21 mouse cellular contexts compared by ENCODE assay signal in the genomic region with DNA sequence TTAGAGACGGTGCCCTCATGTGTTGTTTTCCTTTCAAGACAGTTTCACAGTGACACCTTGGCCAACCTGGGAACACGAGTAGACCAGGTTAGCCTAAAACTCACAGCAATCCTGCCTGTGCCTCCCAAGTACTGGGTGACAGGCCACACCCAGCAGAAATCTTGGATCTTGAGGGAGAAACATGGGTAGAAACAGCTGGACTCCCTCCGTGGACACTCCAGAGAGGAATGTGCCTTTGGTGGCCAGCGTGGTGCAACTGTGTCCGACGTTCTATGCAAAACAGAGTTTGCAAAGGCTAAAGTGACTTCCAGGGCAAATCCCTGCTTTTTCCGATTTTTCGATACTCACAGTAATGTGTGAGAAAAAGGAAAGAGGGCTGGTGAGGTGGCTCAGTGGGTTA. TPM values are rescaled to one million over a fixed set of nuclear protein-coding genes. Genes with fewer than 3 reads are reported as not detected.
DNase-seq lines count a peak whose midpoint lies in the region; ATAC-seq and TF ChIP-seq lines count a peak whose summit lies in the region.
"Had no signal": no experiment of that assay in that cellular context is flagged by ENCODE, and none has a peak within 500 bp of the region (broad histone marks: within the 10 kb centered on the region; RNA-seq: fewer than 3 reads in every experiment).

No protein-coding gene starts in this region.

- no peaks in the 10 kb centered on the region for H3K9me3 ChIP-seq in lung, embryonic 14.5 days (ENCODE audit: low read depth, low read length)
- H3K9me3 ChIP-seq: embryonic facial prominence, embryonic 15.5 days; heart, embryonic 12.5 days; hindbrain, embryonic 15.5 days had no signal

- no peak overlapping the region for H3K4me2 ChIP-seq in lung, embryonic 14.5 days
- H3K4me2 ChIP-seq: embryonic facial prominence, embryonic 15.5 days; heart, embryonic 12.5 days; hindbrain, embryonic 15.5 days had no signal

- no peak overlapping the region for H3K27ac ChIP-seq in lung, embryonic 14.5 days (ENCODE audit: low read depth)
- H3K27ac ChIP-seq: embryonic facial prominence, embryonic 15.5 days; hindbrain, embryonic 15.5 days had no signal

- DNase-seq in lung, adult 18-20 months, result peak; percentile 51 to 60
- DNase-seq in lung, embryonic 14.5 days, result peak; percentile 85
- DNase-seq in lung, postnatal 10 days, result peak; percentile 86
- DNase-seq in lung, postnatal 4 days, result peak; percentile 71 to 83
- DNase-seq in cerebellum, postnatal 25 days, result no peak
- no peak for DNase-seq in urinary bladder, postnatal 4 days (ENCODE audit: low spot score in 2 of 2)
- DNase-seq: adrenal gland, adult 2 months; adrenal gland, postnatal 25 days; cerebellum, adult 2 months; cerebellum, postnatal 10 days; embryo, embryonic 11 days; forebrain, postnatal 0 days; gastrocnemius, postnatal 14 days; heart, postnatal 36 days had no signal

- H3K4me3 ChIP-seq in lung, embryonic 14.5 days (ENCODE audit: low read depth, low read length), result no peak overlapping the region
- H3K4me3 ChIP-seq: embryonic facial prominence, embryonic 15.5 days; heart, embryonic 12.5 days; hindbrain, embryonic 15.5 days had no signal

- H3K27me3 ChIP-seq in lung, embryonic 14.5 days (ENCODE audit: insufficient read depth, low read length), result no peaks in the 10 kb centered on the region
- H3K27me3 ChIP-seq: embryonic facial prominence, embryonic 15.5 days; heart, embryonic 12.5 days; hindbrain, embryonic 15.5 days had no signal

- WGBS in lung, embryonic 14.5 days, result 60% methylated on average over 8 of the region's 8 CpGs

- H3K4me1 ChIP-seq in lung, embryonic 14.5 days (ENCODE audit: insufficient read depth), result no peaks in the 10 kb centered on the region
- H3K4me1 ChIP-seq: embryonic facial prominence, embryonic 15.5 days; hindbrain, embryonic 15.5 days had no signal

- TF ChIP-seq CTCF in lung, embryonic 14.5 days (IDR thresholded peaks at IDR 0.05; ENCODE audit: low read depth), result no peak

- no peak overlapping the region for H3K9ac ChIP-seq in lung, embryonic 14.5 days
- H3K9ac ChIP-seq: embryonic facial prominence, embryonic 15.5 days; forebrain, postnatal 0 days; heart, embryonic 12.5 days; hindbrain, embryonic 15.5 days had no signal

- 0 out of 2 replicates have a peak, but pooled peaks cover 3% of the 10 kb centered on the region for H3K36me3 ChIP-seq in lung, embryonic 14.5 days (ENCODE audit: insufficient read depth)
- H3K36me3 ChIP-seq: hindbrain, embryonic 15.5 days had no signal

- ATAC-seq in lung, embryonic 14.5 days (ENCODE audit: insufficient read depth), result peak; percentile 65; the same call in 1 of the 2 replicates
- ATAC-seq in erythroblast, adult 5-6 weeks (replicated peaks; ENCODE audit: low FRiP score, poor library complexity, severe bottlenecking), result no peak
- ATAC-seq: forebrain, postnatal 0 days had no signal

RNA-seq across cellular contexts. Expression of a gene that starts 43.8 kb away (rescaled TPM):
- 0.37 TPM in 1 of 2 replicates, not detected in the other for polyA plus RNA-seq in lung, embryonic 14.5 days (2014; fragmentation: Nextera tagmentation; extraction: Ambion mirVana)
- total RNA-seq in erythroblast, adult 5-6 weeks (2015; ENCODE audit: low replicate concordance), result 71.9 and 86.1 TPM in 2 replicates
- total RNA-seq in erythroblast, adult 5-6 weeks (2017; ENCODE audit: low replicate concordance), result 54.2 and 57.9 TPM in 2 replicates
- polyA plus RNA-seq: embryonic facial prominence, embryonic 11.5 days; forebrain, embryonic 11.5 days; forebrain, postnatal 0 days; hindbrain, embryonic 11.5 days had no signal

RNA-seq across cellular contexts. Expression of a gene that starts 56.5 kb away (rescaled TPM):
- polyA plus RNA-seq in lung, embryonic 14.5 days (2014; fragmentation: Nextera tagmentation; extraction: Ambion mirVana), result 13.4 and 14.8 TPM in 2 replicates
- total RNA-seq in erythroblast, adult 5-6 weeks (2015; ENCODE audit: low replicate concordance), result 9.8 and 15.0 TPM in 2 replicates
- total RNA-seq in erythroblast, adult 5-6 weeks (2017; ENCODE audit: low replicate concordance), result 9.4 and 13.0 TPM in 2 replicates

RNA-seq across cellular contexts. Expression of a gene that starts 57.1 kb away (rescaled TPM):
- 2.1 and 2.3 TPM in 2 replicates for polyA plus RNA-seq in lung, embryonic 14.5 days (2014; fragmentation: Nextera tagmentation; extraction: Ambion mirVana)
- 0.63 and 2.1 TPM in 2 replicates for total RNA-seq in erythroblast, adult 5-6 weeks (2015; ENCODE audit: low replicate concordance)
- 0.43 TPM in 1 of 2 replicates, not detected in the other for total RNA-seq in erythroblast, adult 5-6 weeks (2017; ENCODE audit: low replicate concordance)

Comparison
In these comparisons a context has a peak if more than half of its experiments do, and no peak if none do; other contexts are left out.
1. DNase-seq: peak in lung, adult 18-20 months (2 of 2), lung, embryonic 14.5 days (single experiment), lung, postnatal 10 days (single experiment) and lung, postnatal 4 days (2 of 2); none in cerebellum, postnatal 25 days (0 of 2) and urinary bladder, postnatal 4 days (0 of 2).